Comparison of ENCODE assay signal across 8 mouse cellular contexts in the genomic region with DNA sequence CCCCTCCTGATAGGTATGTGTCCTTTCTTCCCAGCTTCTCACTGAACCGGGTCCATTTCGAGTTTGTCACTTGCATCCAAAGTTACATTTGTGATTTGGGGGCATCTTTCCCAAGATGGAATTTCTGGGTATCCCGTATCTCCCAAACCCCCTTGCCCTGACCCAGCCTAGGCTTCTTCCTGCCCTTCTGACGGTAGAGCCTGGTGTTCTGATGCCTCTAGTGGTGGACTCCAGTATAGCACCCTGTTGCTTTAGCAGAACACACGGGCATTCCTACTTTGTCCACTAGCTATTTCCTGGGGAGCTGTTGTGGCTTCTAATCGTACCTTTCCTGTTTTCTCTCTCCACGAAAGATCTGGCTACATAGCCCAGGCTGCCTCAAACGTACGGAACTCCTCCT. TPM values are rescaled to one million over a fixed set of nuclear protein-coding genes. Genes with fewer than 3 reads are reported as not detected.
DNase-seq lines count a peak whose midpoint lies in the region; ATAC-seq and TF ChIP-seq lines count a peak whose summit lies in the region.

No protein-coding gene starts in this region.

- H3K27ac ChIP-seq in kidney, embryonic 15.5 days: no peak overlapping the region
- H3K27ac ChIP-seq in forebrain, embryonic 14.5 days (ENCODE audit: low read depth, low read length): no peak overlapping the region
- H3K27ac ChIP-seq in midbrain, embryonic 14.5 days (replicated peaks; ENCODE audit: low read depth, low read length): no peak overlapping the region
- H3K27ac ChIP-seq in spleen, adult 2 months (ENCODE audit: insufficient read depth, low read length): no peak overlapping the region

- no peak overlapping the region for H3K4me2 ChIP-seq in kidney, embryonic 15.5 days
- no peak overlapping the region; the same call in 1 of the 2 replicates for H3K4me2 ChIP-seq in forebrain, embryonic 14.5 days (ENCODE audit: low read length)
- no peak overlapping the region for H3K4me2 ChIP-seq in midbrain, embryonic 14.5 days (ENCODE audit: low read length)

- H3K9ac ChIP-seq in kidney, embryonic 15.5 days: no peak overlapping the region
- H3K9ac ChIP-seq in forebrain, embryonic 14.5 days (ENCODE audit: low read length): no peak overlapping the region
- H3K9ac ChIP-seq in midbrain, embryonic 14.5 days (replicated peaks; ENCODE audit: low read length): no peak overlapping the region

- TF ChIP-seq POLR2A in spleen, adult 2 months (IDR thresholded peaks at IDR 0.05; ENCODE audit: low read depth, low read length): no peak

- ATAC-seq in kidney, embryonic 15.5 days (replicated peaks; ENCODE audit: low FRiP score): no peak
- ATAC-seq in forebrain, embryonic 14.5 days: peak; percentile 43; the same call in 1 of the 2 replicates
- ATAC-seq in midbrain, embryonic 14.5 days (ENCODE audit: low FRiP score, low TSS enrichment): no peak

- peak; percentile 49 for DNase-seq in kidney, adult 11 months
- DNase-seq in c-Kit-positive CD71-negative TER-119-negative erythroid progenitor cells, embryonic 14.5 days (ENCODE audit: low read depth): peak; percentile 64
- DNase-seq in forebrain, embryonic 14.5 days (ENCODE audit: low spot score): peak; percentile 80
- DNase-seq in heart, postnatal 36 days: peak; percentile 79
- peak; percentile 53 for DNase-seq in left cerebral cortex, adult 11 months (ENCODE audit: low spot score)
- peak; percentile 88 for DNase-seq in midbrain, embryonic 14.5 days
- DNase-seq in spleen, adult 2 months (ENCODE audit: low read depth in 1 of 2, low spot score in 2 of 2): peak; percentile 49 to 69

- no peaks in the 10 kb centered on the region for H3K9me3 ChIP-seq in kidney, embryonic 15.5 days (replicated peaks)
- no peaks in the 10 kb centered on the region for H3K9me3 ChIP-seq in forebrain, embryonic 14.5 days (replicated peaks; ENCODE audit: control insufficient read depth, low read length)
- H3K9me3 ChIP-seq in midbrain, embryonic 14.5 days (ENCODE audit: control insufficient read depth, low read length): no peaks in the 10 kb centered on the region

- no peaks in the 10 kb centered on the region for H3K36me3 ChIP-seq in kidney, embryonic 15.5 days
- no peaks in the 10 kb centered on the region for H3K36me3 ChIP-seq in forebrain, embryonic 14.5 days (ENCODE audit: control insufficient read depth, insufficient read depth, low read length)
- no peaks in the 10 kb centered on the region for H3K36me3 ChIP-seq in midbrain, embryonic 14.5 days (ENCODE audit: control insufficient read depth, insufficient read depth, low read length)
- peaks cover 7% of the 10 kb centered on the region; the same call in 1 of the 2 replicates for H3K36me3 ChIP-seq in spleen, adult 2 months (ENCODE audit: control insufficient read depth, insufficient read depth, low read length)

- intact Hi-C loops in heart, postnatal 36 days (cut with DNase I): loop anchor here (1.0 to 10.0 kb wide), 5 partner anchors 177 to 1091 kb away; a partner anchor contains a TSS

- TF ChIP-seq CTCF in spleen, adult 2 months (IDR thresholded peaks at IDR 0.05; ENCODE audit: extremely low read depth, insufficient read depth, insufficient read length, insufficient replicate concordance): peak; percentile 63; the same call in 1 of the 2 replicates

- WGBS in kidney, embryonic 15.5 days: 14% methylated on average over 9 of the region's 9 CpGs
- 13% methylated on average over 9 of the region's 9 CpGs for WGBS in forebrain, embryonic 14.5 days
- 15% methylated on average over 9 of the region's 9 CpGs for WGBS in midbrain, embryonic 14.5 days
- 16% methylated on average over 9 of the region's 9 CpGs for WGBS in spleen, adult 2 months

- H3K4me1 ChIP-seq in kidney, embryonic 15.5 days: peaks cover 21% of the 10 kb centered on the region
- peaks cover 3% of the 10 kb centered on the region; the same call in 1 of the 2 replicates for H3K4me1 ChIP-seq in forebrain, embryonic 14.5 days (ENCODE audit: control insufficient read depth, insufficient read depth, low read length)
- peaks cover 16% of the 10 kb centered on the region; the same call in 1 of the 2 replicates for H3K4me1 ChIP-seq in midbrain, embryonic 14.5 days (ENCODE audit: control insufficient read depth, insufficient read depth, low read length)
- H3K4me1 ChIP-seq in spleen, adult 2 months (ENCODE audit: control insufficient read depth, insufficient read depth, insufficient read length): no peaks in the 10 kb centered on the region; the same call in 1 of the 2 replicates

- peaks cover 25% of the 10 kb centered on the region for H3K27me3 ChIP-seq in kidney, embryonic 15.5 days
- H3K27me3 ChIP-seq in forebrain, embryonic 14.5 days (replicated peaks; ENCODE audit: control insufficient read depth, insufficient read depth, low read length): peaks cover 5% of the 10 kb centered on the region; the same call in 1 of the 2 replicates
- peaks cover 6% of the 10 kb centered on the region; the same call in 1 of the 2 replicates for H3K27me3 ChIP-seq in midbrain, embryonic 14.5 days (ENCODE audit: control insufficient read depth, insufficient read depth, low read length)
- H3K27me3 ChIP-seq in spleen, adult 2 months (ENCODE audit: control insufficient read depth, insufficient read depth, low read length): no peaks in the 10 kb centered on the region

- no peak overlapping the region for H3K4me3 ChIP-seq in kidney, embryonic 15.5 days (replicated peaks)
- H3K4me3 ChIP-seq in forebrain, embryonic 14.5 days (ENCODE audit: low read depth, low read length): no peak overlapping the region
- H3K4me3 ChIP-seq in midbrain, embryonic 14.5 days (replicated peaks; ENCODE audit: low read depth, low read length): no peak overlapping the region
- H3K4me3 ChIP-seq in spleen, adult 2 months (ENCODE audit: extremely low read depth, insufficient read depth, insufficient read length): no peak overlapping the region

RNA-seq across cellular contexts. Expression of a gene that starts 32.3 kb away (rescaled TPM):
- not detected in 2 replicates for polyA plus RNA-seq in kidney, embryonic 15.5 days (2015; fragmentation: Nextera tagmentation; extraction: Ambion mirVana)
- polyA plus RNA-seq in forebrain, embryonic 14.5 days (2014; fragmentation: Nextera tagmentation; extraction: Ambion mirVana): not detected in 2 replicates
- under 1 TPM; 0.08 TPM for total RNA-seq in heart, postnatal 36 days (2021)
- polyA plus RNA-seq in midbrain, embryonic 14.5 days (2014; fragmentation: Nextera tagmentation; extraction: Ambion mirVana): not detected in 2 replicates
- polyA plus RNA-seq in spleen, adult 2 months (2012; rRNA removed): 6.7 and 6.9 TPM in 2 replicates
